Mouse (Mus musculus) limb, embryonic 11.5 days (tissue): ENCODE results near the gene Fam83c. TPM values are rescaled to one million over a fixed set of nuclear protein-coding genes. Genes with fewer than 3 reads are reported as not detected.
"Not testable (repeated sequence)": the region's sequence is repeated elsewhere in the genome, so short reads cannot be mapped to it uniquely, and the experiment has no call there.

Experiments used
- ATAC-seq: fragments of 200-750 bp; cut with Nextera tagmentation; 2 replicates; pipeline ENCODE4 v1.8.0; 2017; ENCODE audit warnings: low read depth; ENCODE audit not compliant: insufficient number of reproducible peaks, low FRiP score, low TSS enrichment
- DNase-seq: peaks from one replicate; pipeline ENCODE4 v3.0.0-alpha.2; 2015; ENCODE audit warnings: low spot score
- H3K27ac ChIP-seq: fragments of 300-500 bp; sonication (generic); replicated peaks from 2 replicates; pipeline ENCODE4 v1.5.1; 2014; ENCODE audit warnings: low read depth, mild to moderate bottlenecking, low read length
- H3K27me3 ChIP-seq: fragments of 300-500 bp; sonication (generic); 2 replicates; pipeline ENCODE4 v1.6.1; 2014; ENCODE audit warnings: mild to moderate bottlenecking, low read length, mixed read lengths; ENCODE audit not compliant: control insufficient read depth, insufficient read depth
- H3K36me3 ChIP-seq: fragments of 300-500 bp; sonication (generic); 2 replicates; pipeline ENCODE4 v1.6.1; 2014; ENCODE audit warnings: mild to moderate bottlenecking, low read length, moderate library complexity, mixed read lengths; ENCODE audit not compliant: control insufficient read depth, insufficient read depth
- H3K4me1 ChIP-seq: fragments of 300-500 bp; sonication (generic); 2 replicates; pipeline ENCODE4 v1.6.1; 2014; ENCODE audit warnings: low read length, mixed read lengths; ENCODE audit not compliant: control insufficient read depth, insufficient read depth
- H3K4me2 ChIP-seq: fragments of 300-500 bp; sonication (generic); 2 replicates; pipeline ENCODE4 v1.6.1; 2014; ENCODE audit warnings: low read depth, mild to moderate bottlenecking, moderate library complexity; ENCODE audit not compliant: severe bottlenecking
- H3K4me3 ChIP-seq: fragments of 300-500 bp; sonication (generic); 2 replicates; pipeline ENCODE4 v1.5.1; 2014; ENCODE audit warnings: low read depth, low read length
- H3K9ac ChIP-seq: fragments of 300-500 bp; sonication (generic); 2 replicates; pipeline ENCODE4 v1.6.1; 2014; ENCODE audit warnings: mild to moderate bottlenecking, low read length
- H3K9me3 ChIP-seq: fragments of 300-500 bp; sonication (generic); 2 replicates; pipeline ENCODE4 v1.6.1; 2016; ENCODE audit warnings: low read length; ENCODE audit not compliant: control insufficient read depth
- WGBS: fragments of 180-500 bp; shearing (Covaris S2); extraction: QIAGEN DNeasy Blood & Tissue Kit; methylation state at CpG from one replicate; pipeline ENCODE4 v1.1.7; 2014; 5-methylcytosine and 5-hydroxymethylcytosine counted together
- polyA plus RNA-seq: library from polyadenylated mRNA; unstranded; fragments of >200 nt; fragmentation: Nextera tagmentation; extraction: Ambion mirVana; gene quantifications from 2 replicates; pipeline ENCODE4 v1.2.1, GENCODE M21; 2014

Fam83c gene
- polyA plus RNA-seq, 1 experiment from 2014 or later, result 0.32 TPM

DNA sequence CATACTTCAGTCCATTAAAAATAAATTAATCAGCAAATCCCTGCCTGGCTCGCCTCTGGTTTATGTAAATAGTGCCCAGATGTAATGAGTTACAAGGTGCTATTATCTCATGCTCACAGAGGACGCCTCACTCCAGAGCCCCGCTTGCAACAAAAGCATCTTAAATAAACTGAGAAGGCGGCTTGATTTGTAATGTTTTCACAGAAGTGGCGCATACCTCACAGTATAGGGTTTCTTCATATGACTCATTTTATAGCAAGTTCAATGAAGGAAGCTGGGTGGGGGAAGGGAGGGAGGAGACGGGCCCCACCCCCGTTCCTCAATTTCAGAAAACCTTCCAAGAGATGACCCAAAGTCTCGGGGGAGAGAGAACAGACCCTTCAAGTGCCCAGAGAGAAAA is 12.3 kb upstream of the Fam83c start:
- H3K9ac ChIP-seq, result no peak overlapping the region

DNA sequence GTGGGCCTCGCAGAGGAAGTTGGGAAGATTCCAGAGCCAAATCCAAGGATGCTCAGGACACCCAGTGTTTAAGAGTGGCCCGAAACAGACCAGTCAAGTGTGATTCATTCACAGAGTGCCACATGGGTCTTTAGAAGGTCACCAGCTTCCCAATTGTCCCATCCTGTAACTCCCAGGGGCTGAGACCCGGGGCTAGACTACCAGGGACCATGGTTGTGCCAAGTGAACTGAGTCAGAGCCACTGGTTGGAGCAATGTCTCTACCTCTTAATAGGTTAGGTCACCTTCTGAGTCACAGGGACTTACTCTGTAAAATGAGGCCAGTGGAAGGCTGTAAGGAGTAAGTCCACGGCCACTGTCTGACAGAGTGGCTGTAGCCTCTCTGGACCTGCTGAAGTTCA is 4.3 kb upstream of the Fam83c start:
- H3K4me3 ChIP-seq, result no peak overlapping the region
- no peak for ATAC-seq
- H3K4me2 ChIP-seq, result no peak overlapping the region
- H3K9me3 ChIP-seq, result no peaks in the 10 kb centered on the region
- H3K27ac ChIP-seq, result no peak overlapping the region
- no peaks in the 10 kb centered on the region for H3K27me3 ChIP-seq
- H3K4me1 ChIP-seq, result no peaks in the 10 kb centered on the region
- WGBS, result 85% methylated on average over 4 of the region's 4 CpGs
- no peak for DNase-seq
- no peaks in the 10 kb centered on the region for H3K36me3 ChIP-seq
- no peak overlapping the region for H3K9ac ChIP-seq

More for the DNA sequence above, 12.3 kb upstream of the Fam83c start:
- H3K4me2 ChIP-seq, result no peak overlapping the region
- ATAC-seq, result no peak
- peaks cover 4% of the 10 kb centered on the region; the same call in 1 of the 2 replicates for H3K36me3 ChIP-seq
- no peak overlapping the region for H3K27ac ChIP-seq
- H3K9me3 ChIP-seq, result no peaks in the 10 kb centered on the region
- 84% methylated on average over 8 of the region's 8 CpGs for WGBS
- no peak overlapping the region for H3K4me3 ChIP-seq
- H3K27me3 ChIP-seq, result no peaks in the 10 kb centered on the region
- no peaks in the 10 kb centered on the region for H3K4me1 ChIP-seq
- no peak for DNase-seq

- Histone ChIP-seq H3K4me2 (no peak overlapping the region), H3K4me3 (no peak overlapping the region), H3K27me3 (no peaks in the 10 kb centered on the region), H3K27ac (no peak overlapping the region), H3K9ac (no peak overlapping the region), H3K9me3 (no peaks in the 10 kb centered on the region), H3K36me3 (no peaks in the 10 kb centered on the region), H3K4me1 (no peaks in the 10 kb centered on the region)
- no peak for ATAC-seq
- WGBS, result 77% methylated on average over 3 of the region's 3 CpGs
- DNase-seq, result no peak
Observed at GRCm38 (mm10) chr2:155837961-155838360, 3.3 kb upstream of the Fam83c start.

GRCm38 (mm10) chr2:155832087-155832486 is 2.6 kb downstream of the Fam83c start:
- not testable (repeated sequence) for H3K4me3 ChIP-seq, H3K36me3 ChIP-seq, H3K27me3 ChIP-seq, H3K4me2 ChIP-seq, ATAC-seq, H3K27ac ChIP-seq, H3K9ac ChIP-seq, DNase-seq, H3K9me3 ChIP-seq, H3K4me1 ChIP-seq
- WGBS, result 66% methylated on average over 1 of the region's 1 CpGs

- 63% methylated on average over 9 of the region's 9 CpGs for WGBS
- DNase-seq, result no peak
- H3K27me3 ChIP-seq, result no peaks in the 10 kb centered on the region
Observed at GRCm38 (mm10) chr2:155831302-155831701, 3.4 kb downstream of the Fam83c start.

GRCm38 (mm10) chr2:155830841-155831240 is 3.8 kb downstream of the Fam83c start:
- Histone ChIP-seq H3K9me3 (no peaks in the 10 kb centered on the region), H3K4me1 (0 out of 2 replicates have a peak, but pooled peaks cover 3% of the 10 kb centered on the region), H3K27me3 (no peaks in the 10 kb centered on the region), H3K9ac (no peak overlapping the region), H3K36me3 (no peaks in the 10 kb centered on the region), H3K4me3 (no peak overlapping the region), H3K4me2 (no peak overlapping the region), H3K27ac (no peak overlapping the region)
- no peak for DNase-seq
- no peak for ATAC-seq
- WGBS, result 87% methylated on average over 8 of the region's 8 CpGs

More at GRCm38 (mm10) chr2:155831302-155831701, 3.4 kb downstream of the Fam83c start:
- Histone ChIP-seq H3K4me1 (0 out of 2 replicates have a peak, but pooled peaks cover 3% of the 10 kb centered on the region), H3K27ac (no peak overlapping the region), H3K9me3 (no peaks in the 10 kb centered on the region), H3K4me3 (no peak overlapping the region), H3K4me2 (no peak overlapping the region), H3K36me3 (no peaks in the 10 kb centered on the region), H3K9ac (no peak overlapping the region)
- ATAC-seq, result no peak

GRCm38 (mm10) chr2:155826630-155827424 is 7.8 kb downstream of the Fam83c start, which contains the start of gene Eif6:
TSS of gene Eif6 (minus strand) at chr2:155826925.
- 3% methylated on average over 27 of the region's 27 CpGs for WGBS
- peak within 1 kb of the TSS; percentile 63 for H3K9ac ChIP-seq
- peak; percentile 94 for DNase-seq

GRCm38 (mm10) chr2:155825904-155826629 is 8.6 kb downstream of the Fam83c start:
- peak overlapping the region; percentile 69 for H3K4me2 ChIP-seq
- no peaks in the 10 kb centered on the region for H3K27me3 ChIP-seq
- H3K9me3 ChIP-seq, result no peaks in the 10 kb centered on the region
- peak overlapping the region; percentile 63 for H3K9ac ChIP-seq
- H3K36me3 ChIP-seq, result peaks cover 9% of the 10 kb centered on the region
- H3K4me1 ChIP-seq, result 0 out of 2 replicates have a peak, but pooled peaks cover 3% of the 10 kb centered on the region
- no peak overlapping the region; the same call in 1 of the 2 replicates for H3K27ac ChIP-seq
- WGBS, result 2% methylated on average over 52 of the region's 52 CpGs
- H3K4me3 ChIP-seq, result peak overlapping the region; percentile 87
- ATAC-seq, result no peak
- peak; percentile 30 for DNase-seq

More at GRCm38 (mm10) chr2:155826630-155827424, 7.8 kb downstream of the Fam83c start, which contains the start of gene Eif6:
- Histone ChIP-seq H3K27ac (no peak within 1 kb of the TSS; the same call in 1 of the 2 replicates), H3K27me3 (no peaks in the 10 kb centered on the region), H3K9me3 (no peaks in the 10 kb centered on the region), H3K4me2 (peak within 1 kb of the TSS; percentile 69), H3K4me3 (peak within 1 kb of the TSS; percentile 87), H3K4me1 (0 out of 2 replicates have a peak, but pooled peaks cover 3% of the 10 kb centered on the region), H3K36me3 (peaks cover 9% of the 10 kb centered on the region)
- ATAC-seq, result peak; percentile 86; the same call in 1 of the 2 replicates
